Mouse (Mus musculus): ENCODE measurements around the gene Rad51d. TPM values are rescaled to one million over a fixed set of nuclear protein-coding genes. Genes with fewer than 3 reads are reported as not detected.

Gene Rad51d
- polyA plus RNA-seq, 1 experiment: 11.6 TPM

- TF ChIP-seq FLI1 (IDR thresholded peaks at IDR 0.05; ENCODE audit: low read length): no peak
- TF ChIP-seq GATA1 (IDR thresholded peaks at IDR 0.05; ENCODE audit: borderline replicate concordance, low read length): no peak
- Histone ChIP-seq H3K4me3 (replicated peaks) (peak overlapping the region; percentile 81), H3K9me3 (no peaks in the 10 kb centered on the region), H3K27me3 (replicated peaks) (peaks cover 65% of the 10 kb centered on the region), H3K4me1 (peaks cover 8% of the 10 kb centered on the region), H3K36me3 (replicated peaks; ENCODE audit: low read length) (no peaks in the 10 kb centered on the region)
These were observed 24.4 kb upstream of the Rad51d start for GRCm38 (mm10) chr11:82914711-82915352.

GRCm38 (mm10) chr11:82910679-82911389 lies 20.4 kb upstream of the Rad51d start:
- peaks cover 28% of the 10 kb centered on the region for H3K4me1 ChIP-seq
- no peak overlapping the region for H3K4me3 ChIP-seq (replicated peaks)
- H3K36me3 ChIP-seq (replicated peaks; ENCODE audit: low read length): peaks cover 7% of the 10 kb centered on the region
- H3K9me3 ChIP-seq: no peaks in the 10 kb centered on the region
- peaks cover 45% of the 10 kb centered on the region for H3K27me3 ChIP-seq (replicated peaks)
- TF ChIP-seq GATA1 (IDR thresholded peaks at IDR 0.05; ENCODE audit: borderline replicate concordance, low read length): no peak
- no peak for TF ChIP-seq FLI1 (IDR thresholded peaks at IDR 0.05; ENCODE audit: low read length)

GRCm38 (mm10) chr11:82910250-82910649 lies 19.8 kb upstream of the Rad51d start, which contains the start of gene Unc45b:
Gene Unc45b (plus strand): TSS chr11:82910550.
- peaks cover 31% of the 10 kb centered on the region for H3K4me1 ChIP-seq
- H3K36me3 ChIP-seq (replicated peaks; ENCODE audit: low read length): peaks cover 13% of the 10 kb centered on the region
- peaks cover 45% of the 10 kb centered on the region for H3K27me3 ChIP-seq (replicated peaks)
- no peak for TF ChIP-seq GATA1 (IDR thresholded peaks at IDR 0.05; ENCODE audit: borderline replicate concordance, low read length)
- TF ChIP-seq FLI1 (IDR thresholded peaks at IDR 0.05; ENCODE audit: low read length): no peak
- no peaks in the 10 kb centered on the region for H3K9me3 ChIP-seq
- no peak within 1 kb of the TSS for H3K4me3 ChIP-seq (replicated peaks)

- peaks cover 30% of the 10 kb centered on the region for H3K36me3 ChIP-seq (replicated peaks; ENCODE audit: low read length)
- TF ChIP-seq GATA1 (IDR thresholded peaks at IDR 0.05; ENCODE audit: borderline replicate concordance, low read length) (no peak), FLI1 (IDR thresholded peaks at IDR 0.05; ENCODE audit: low read length) (no peak)
- H3K9me3 ChIP-seq: no peaks in the 10 kb centered on the region
- H3K4me3 ChIP-seq (replicated peaks): peak overlapping the region; percentile 99
- H3K4me1 ChIP-seq: peaks cover 26% of the 10 kb centered on the region
- peaks cover 34% of the 10 kb centered on the region for H3K27me3 ChIP-seq (replicated peaks)
These were observed 18.2 kb upstream of the Rad51d start for GRCm38 (mm10) chr11:82908608-82908989.

- peaks cover 28% of the 10 kb centered on the region for H3K27me3 ChIP-seq (replicated peaks)
- TF ChIP-seq GATA1 (IDR thresholded peaks at IDR 0.05; ENCODE audit: borderline replicate concordance, low read length): no peak
- TF ChIP-seq FLI1 (IDR thresholded peaks at IDR 0.05; ENCODE audit: low read length): no peak
- H3K4me3 ChIP-seq (replicated peaks): peak within 1 kb of the TSS; percentile 99
- H3K36me3 ChIP-seq (replicated peaks; ENCODE audit: low read length): peaks cover 36% of the 10 kb centered on the region
- H3K4me1 ChIP-seq: peaks cover 26% of the 10 kb centered on the region
- H3K9me3 ChIP-seq: no peaks in the 10 kb centered on the region
These were observed 17.5 kb upstream of the Rad51d start, which contains the start of gene Nle1 for GRCm38 (mm10) chr11:82907651-82908607. Gene Nle1 (minus strand): TSS chr11:82908411.

- H3K36me3 ChIP-seq (replicated peaks; ENCODE audit: low read length): peaks cover 57% of the 10 kb centered on the region
- peaks cover 12% of the 10 kb centered on the region for H3K27me3 ChIP-seq (replicated peaks)
- H3K4me1 ChIP-seq: peaks cover 26% of the 10 kb centered on the region
- no peak for TF ChIP-seq GATA1 (IDR thresholded peaks at IDR 0.05; ENCODE audit: borderline replicate concordance, low read length)
- no peak overlapping the region for H3K4me3 ChIP-seq (replicated peaks)
- H3K9me3 ChIP-seq: no peaks in the 10 kb centered on the region
These were observed 15.4 kb upstream of the Rad51d start for GRCm38 (mm10) chr11:82905816-82906215.

- peaks cover 66% of the 10 kb centered on the region for H3K36me3 ChIP-seq (replicated peaks; ENCODE audit: low read length)
- H3K4me3 ChIP-seq (replicated peaks): no peak overlapping the region
- peaks cover 3% of the 10 kb centered on the region for H3K27me3 ChIP-seq (replicated peaks)
- H3K4me1 ChIP-seq: peaks cover 26% of the 10 kb centered on the region
- no peaks in the 10 kb centered on the region for H3K9me3 ChIP-seq
- no peak for TF ChIP-seq FLI1 (IDR thresholded peaks at IDR 0.05; ENCODE audit: low read length)
- no peak for TF ChIP-seq GATA1 (IDR thresholded peaks at IDR 0.05; ENCODE audit: borderline replicate concordance, low read length)
These were observed 14.5 kb upstream of the Rad51d start for GRCm38 (mm10) chr11:82904952-82905351.

- Histone ChIP-seq H3K4me3 (replicated peaks) (no peak overlapping the region), H3K36me3 (replicated peaks; ENCODE audit: low read length) (peaks cover 92% of the 10 kb centered on the region), H3K27me3 (replicated peaks) (no peaks in the 10 kb centered on the region), H3K4me1 (peaks cover 22% of the 10 kb centered on the region), H3K9me3 (no peaks in the 10 kb centered on the region)
- no peak for TF ChIP-seq GATA1 (IDR thresholded peaks at IDR 0.05; ENCODE audit: borderline replicate concordance, low read length)
- TF ChIP-seq FLI1 (IDR thresholded peaks at IDR 0.05; ENCODE audit: low read length): no peak
These were observed 11.3 kb upstream of the Rad51d start for GRCm38 (mm10) chr11:82901606-82902310.

GRCm38 (mm10) chr11:82899720-82900119 lies 9.3 kb upstream of the Rad51d start:
- TF ChIP-seq FLI1 (IDR thresholded peaks at IDR 0.05; ENCODE audit: low read length) (no peak), GATA1 (IDR thresholded peaks at IDR 0.05; ENCODE audit: borderline replicate concordance, low read length) (no peak)
- H3K4me1 ChIP-seq: peaks cover 10% of the 10 kb centered on the region
- peaks cover 74% of the 10 kb centered on the region for H3K36me3 ChIP-seq (replicated peaks; ENCODE audit: low read length)

More at GRCm38 (mm10) chr11:82899720-82900119, 9.3 kb upstream of the Rad51d start:
- H3K27me3 ChIP-seq (replicated peaks): no peaks in the 10 kb centered on the region
- no peak overlapping the region for H3K4me3 ChIP-seq (replicated peaks)
- H3K9me3 ChIP-seq: peaks cover 4% of the 10 kb centered on the region
